Mouse (Mus musculus): ENCODE measurements around the gene Rpe65.

The Rpe65 gene

DNA sequence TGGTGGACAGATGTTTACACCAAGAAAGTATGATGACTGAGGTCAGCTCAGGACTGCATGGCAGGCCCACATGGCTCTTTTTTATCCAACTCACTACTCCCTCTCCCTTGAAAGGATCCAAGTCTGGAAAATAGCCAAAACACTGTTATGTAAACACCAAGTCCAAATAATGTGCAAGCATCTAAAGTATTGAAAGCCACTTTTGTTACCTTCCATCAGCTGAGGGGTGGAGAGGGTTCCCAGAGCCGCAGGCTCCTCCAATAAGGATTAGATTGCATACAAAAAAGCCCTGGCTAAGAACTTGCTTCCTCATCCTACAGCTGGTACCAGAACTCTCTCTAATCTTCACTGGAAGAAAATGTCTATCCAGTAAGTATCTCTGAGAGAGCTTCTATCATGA is at the start of gene Rpe65:
TSS of gene Rpe65 (plus strand) at position 301 of the 400 bp plus-strand sequence.
- DNase-seq: no peak

DNA sequence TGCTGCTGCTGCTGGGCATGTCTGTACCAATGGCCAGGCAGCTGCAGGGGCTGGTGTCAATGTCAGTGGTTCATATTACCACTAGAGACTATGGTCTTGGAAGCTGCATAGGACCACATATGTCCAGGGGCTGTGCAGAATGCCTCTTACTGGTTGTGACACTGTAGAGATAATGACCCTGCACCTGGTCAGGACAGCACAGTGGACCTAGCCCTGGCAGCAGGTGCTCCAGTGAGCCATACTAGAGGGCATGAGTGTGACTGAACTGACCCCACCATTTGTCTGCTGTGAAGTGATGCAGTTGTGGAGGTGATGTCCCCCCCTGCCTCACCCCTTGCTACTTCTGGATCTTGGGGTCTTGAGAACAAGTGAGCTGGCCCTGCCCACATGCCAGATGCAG is 48.8 kb upstream of the Rpe65 start:
- no peak for DNase-seq

DNA sequence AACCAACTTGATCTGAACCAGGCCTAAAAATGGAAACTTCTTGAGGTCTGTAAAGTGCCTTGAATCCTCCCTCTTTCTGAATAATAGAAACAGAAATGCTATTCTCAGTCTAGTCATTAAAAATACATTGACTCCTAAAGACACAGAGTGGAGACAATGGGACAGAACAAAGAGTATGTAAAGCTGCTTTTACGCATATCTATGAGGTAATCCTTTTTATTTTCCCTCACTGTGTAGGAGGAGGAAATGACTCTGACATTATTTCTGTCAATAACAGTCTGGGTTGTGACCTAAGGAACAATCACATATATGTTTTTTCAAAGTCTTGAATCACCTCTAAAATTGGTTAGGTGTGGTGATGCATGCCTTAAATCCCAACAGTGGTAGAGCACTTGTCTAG is 16.0 kb downstream of the Rpe65 start:
- DNase-seq: no peak

DNA sequence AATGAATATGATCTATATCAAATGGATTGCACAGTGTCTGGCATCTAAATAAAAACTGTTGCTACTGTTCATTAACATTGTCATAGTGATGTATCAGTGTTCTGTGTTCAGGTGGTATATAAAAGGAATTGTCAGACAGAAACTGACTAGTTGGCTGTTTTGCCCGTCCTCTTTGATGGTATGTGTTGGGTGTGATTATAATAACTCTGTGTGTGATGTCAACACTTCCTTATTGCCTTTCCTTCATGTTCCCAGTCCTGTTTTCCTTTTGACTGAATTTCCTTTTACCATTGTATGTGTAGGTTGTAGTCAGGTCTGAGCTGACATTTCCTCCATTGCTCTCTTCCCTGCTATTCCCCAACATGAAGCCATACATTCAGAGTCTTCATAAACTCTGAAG is 22.1 kb downstream of the Rpe65 start:
- no peak for DNase-seq

DNA sequence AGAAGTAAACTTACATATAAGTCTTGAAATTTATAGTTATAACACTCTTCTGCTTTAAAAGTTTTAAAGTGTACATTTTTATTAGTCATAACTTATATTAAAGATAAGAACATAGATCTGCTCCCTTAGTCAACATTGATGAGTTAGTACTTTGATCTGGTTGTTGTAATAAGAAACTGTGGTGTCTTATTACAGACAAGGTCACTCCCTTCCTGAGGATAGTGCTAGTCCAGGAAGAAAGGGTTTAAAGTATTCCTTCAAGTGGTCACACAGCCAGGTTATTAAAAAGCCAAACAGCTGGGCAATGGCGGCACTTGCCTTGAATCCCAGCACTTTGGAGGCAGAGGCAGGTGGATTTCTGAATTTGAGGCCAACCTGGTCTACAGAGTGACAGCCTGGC is 25.0 kb downstream of the Rpe65 start:
- no peak for DNase-seq

DNA sequence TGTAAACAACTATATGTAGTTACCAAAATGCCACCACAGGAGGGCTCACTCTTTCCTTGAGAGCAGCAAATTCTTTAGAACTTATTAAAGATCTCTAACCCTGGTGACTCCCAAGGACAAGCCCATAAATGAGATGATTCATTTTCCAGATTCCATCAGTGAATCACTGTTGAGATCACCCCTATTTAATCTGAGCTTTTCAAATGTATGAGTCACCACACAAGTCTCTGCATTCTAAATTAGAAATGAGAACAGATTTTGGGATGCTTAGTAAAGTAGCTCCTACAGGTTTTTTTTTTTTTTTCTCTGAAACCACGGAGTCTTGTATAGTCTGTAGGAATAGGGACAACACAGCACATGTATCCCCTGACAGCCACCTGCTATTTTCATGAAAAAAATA is 61.8 kb downstream of the Rpe65 start:
- no peak for DNase-seq

DNA sequence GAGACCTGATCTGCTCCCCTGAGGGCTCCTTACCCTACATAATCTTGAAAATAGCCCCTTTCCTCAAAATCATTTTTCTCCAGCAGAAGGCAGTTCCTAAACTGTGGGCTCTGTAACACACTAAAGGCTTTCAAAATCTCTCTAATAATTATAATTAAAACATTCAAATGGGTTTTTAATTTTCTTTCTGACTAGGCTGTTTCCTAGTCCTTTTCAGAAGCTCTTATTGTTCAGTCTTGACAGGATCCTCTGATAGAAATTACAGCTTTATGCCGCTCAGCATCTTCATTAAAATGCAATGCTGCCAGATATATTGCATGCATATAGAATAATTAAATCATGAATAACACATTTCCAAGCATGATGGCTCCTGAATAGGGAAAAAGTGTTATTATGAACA is 64.4 kb downstream of the Rpe65 start:
- DNase-seq: no peak

Measured in lung, postnatal 36 days (tissue).